Mouse (Mus musculus) hindbrain, embryonic 13.5 days (tissue): ENCODE measurements at regions not wholly inside any gene's neighbourhood (a gene's known extent, or its start where the extent isn't known, plus 50 kb on each side); places are given as distances from the start of the nearest gene placed in this dataset.
"Not testable (repeated sequence)": the region's sequence is repeated elsewhere in the genome, so short reads cannot be mapped to it uniquely, and the experiment has no call there.

ENCODE experiments used
- ATAC-seq: fragments of 200-750 bp; cut with Nextera tagmentation; 2 replicates; pipeline ENCODE4 v1.8.0; 2017; ENCODE audit warnings: moderate TSS enrichment; ENCODE audit not compliant: low FRiP score
- H3K27ac ChIP-seq: fragments of 300-500 bp; sonication (generic); 2 replicates; pipeline ENCODE4 v1.5.1; 2015; ENCODE audit warnings: inconsistent platforms, mild to moderate bottlenecking, moderate library complexity
- H3K27me3 ChIP-seq: fragments of 300-500 bp; sonication (generic); 2 replicates; pipeline ENCODE4 v1.6.1; 2015; ENCODE audit warnings: mild to moderate bottlenecking, inconsistent platforms
- H3K36me3 ChIP-seq: fragments of 300-500 bp; sonication (generic); 2 replicates; pipeline ENCODE4 v1.6.1; 2015; ENCODE audit warnings: mild to moderate bottlenecking, inconsistent platforms
- H3K4me1 ChIP-seq: fragments of 300-500 bp; sonication (generic); replicated peaks from 2 replicates; pipeline ENCODE4 v1.6.1; 2015; ENCODE audit warnings: inconsistent platforms
- H3K4me2 ChIP-seq: fragments of 300-500 bp; sonication (generic); 2 replicates; pipeline ENCODE4 v1.6.1; 2015; ENCODE audit warnings: inconsistent platforms, mild to moderate bottlenecking, moderate library complexity
- H3K4me3 ChIP-seq: fragments of 300-500 bp; sonication (generic); 2 replicates; pipeline ENCODE4 v1.5.1; 2015; ENCODE audit warnings: mild to moderate bottlenecking, inconsistent platforms
- H3K9ac ChIP-seq: fragments of 300-500 bp; sonication (generic); 2 replicates; pipeline ENCODE4 v1.6.1; 2015; ENCODE audit warnings: mild to moderate bottlenecking, inconsistent platforms
- H3K9me3 ChIP-seq: fragments of 300-500 bp; sonication (generic); 2 replicates; pipeline ENCODE4 v1.6.1; 2016; ENCODE audit warnings: inconsistent platforms
- WGBS: fragments of 180-500 bp; shearing (Covaris S2); methylation state at CpG from one replicate; pipeline ENCODE4 v1.1.7; 2015; 5-methylcytosine and 5-hydroxymethylcytosine counted together

GRCm38 (mm10) chr2:147989616-147990015, 57.2 kb downstream of the Foxa2 start:
- Histone ChIP-seq H3K27me3 (peaks cover 42% of the 10 kb centered on the region), H3K36me3 (no peaks in the 10 kb centered on the region), H3K9me3 (no peaks in the 10 kb centered on the region), H3K4me2 (no peak overlapping the region), H3K9ac (no peak overlapping the region), H3K27ac (no peak overlapping the region), H3K4me1 (0 out of 2 replicates have a peak, but pooled peaks cover 4% of the 10 kb centered on the region), H3K4me3 (no peak overlapping the region)
- ATAC-seq: no peak
- 64% methylated on average over 1 of the region's 1 CpGs for WGBS

- no peaks in the 10 kb centered on the region for H3K36me3 ChIP-seq
- H3K4me1 ChIP-seq: 0 out of 2 replicates have a peak, but pooled peaks cover 5% of the 10 kb centered on the region
- no peak overlapping the region for H3K4me3 ChIP-seq
- H3K9ac ChIP-seq: no peak overlapping the region
- ATAC-seq: no peak
- peaks cover 50% of the 10 kb centered on the region for H3K27me3 ChIP-seq
- H3K9me3 ChIP-seq: no peaks in the 10 kb centered on the region
- H3K27ac ChIP-seq: no peak overlapping the region
- H3K4me2 ChIP-seq: no peak overlapping the region
These were observed 58.2 kb downstream of the Foxa2 start for GRCm38 (mm10) chr2:147988586-147988985.

- 83% methylated on average over 2 of the region's 2 CpGs for WGBS
- Histone ChIP-seq H3K36me3 (no peaks in the 10 kb centered on the region), H3K4me2 (no peak overlapping the region), H3K9me3 (no peaks in the 10 kb centered on the region), H3K4me3 (no peak overlapping the region), H3K27me3 (peaks cover 73% of the 10 kb centered on the region), H3K27ac (no peak overlapping the region), H3K4me1 (peaks cover 9% of the 10 kb centered on the region; the same call in 1 of the 2 replicates), H3K9ac (no peak overlapping the region)
- no peak for ATAC-seq
These were observed 61.6 kb downstream of the Foxa2 start for GRCm38 (mm10) chr2:147985261-147985575.

- H3K9me3 ChIP-seq: no peaks in the 10 kb centered on the region
- H3K27me3 ChIP-seq: peaks cover 73% of the 10 kb centered on the region
- WGBS: 41% methylated on average over 12 of the region's 12 CpGs
- H3K4me3 ChIP-seq: no peak overlapping the region
- no peak overlapping the region for H3K27ac ChIP-seq
- no peak overlapping the region for H3K9ac ChIP-seq
- no peak overlapping the region for H3K4me2 ChIP-seq
- H3K4me1 ChIP-seq: peaks cover 9% of the 10 kb centered on the region; the same call in 1 of the 2 replicates
- H3K36me3 ChIP-seq: no peaks in the 10 kb centered on the region
- ATAC-seq: no peak
These were observed 62.1 kb downstream of the Foxa2 start for GRCm38 (mm10) chr2:147984547-147985260.

DNA sequence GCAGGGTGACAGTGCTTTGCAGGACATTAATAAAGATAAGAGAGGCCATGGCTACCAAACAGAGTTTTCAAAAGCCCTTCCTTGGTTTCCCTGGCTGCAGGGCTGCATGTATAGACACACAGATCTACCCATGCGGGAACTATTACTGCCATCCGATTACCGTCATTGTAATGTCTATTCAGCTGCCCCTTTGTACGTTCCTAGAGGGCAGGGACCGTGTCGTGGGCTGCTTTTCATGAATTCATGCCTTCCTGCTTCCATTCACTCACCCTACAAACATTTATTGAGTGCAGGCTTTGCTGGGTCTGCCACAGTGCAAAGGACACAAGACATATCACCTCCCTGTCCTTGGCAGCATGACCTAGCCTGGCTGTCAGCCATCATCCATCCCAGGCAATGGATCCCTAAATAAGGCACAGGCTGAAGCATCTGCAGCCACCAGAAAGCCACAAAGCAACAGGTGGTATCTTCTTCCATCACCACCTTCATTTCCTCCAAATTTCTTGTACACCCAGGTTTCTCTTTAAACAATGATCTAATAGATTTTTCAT, 65.8 kb downstream of the Foxa2 start:
- Histone ChIP-seq H3K4me1 (peaks cover 9% of the 10 kb centered on the region; the same call in 1 of the 2 replicates), H3K9ac (no peak overlapping the region), H3K4me3 (no peak overlapping the region), H3K36me3 (no peaks in the 10 kb centered on the region), H3K9me3 (no peaks in the 10 kb centered on the region), H3K27ac (no peak overlapping the region), H3K27me3 (peaks cover 79% of the 10 kb centered on the region), H3K4me2 (no peak overlapping the region)
- ATAC-seq: no peak
- WGBS: 30% methylated on average over 6 of the region's 6 CpGs

DNA sequence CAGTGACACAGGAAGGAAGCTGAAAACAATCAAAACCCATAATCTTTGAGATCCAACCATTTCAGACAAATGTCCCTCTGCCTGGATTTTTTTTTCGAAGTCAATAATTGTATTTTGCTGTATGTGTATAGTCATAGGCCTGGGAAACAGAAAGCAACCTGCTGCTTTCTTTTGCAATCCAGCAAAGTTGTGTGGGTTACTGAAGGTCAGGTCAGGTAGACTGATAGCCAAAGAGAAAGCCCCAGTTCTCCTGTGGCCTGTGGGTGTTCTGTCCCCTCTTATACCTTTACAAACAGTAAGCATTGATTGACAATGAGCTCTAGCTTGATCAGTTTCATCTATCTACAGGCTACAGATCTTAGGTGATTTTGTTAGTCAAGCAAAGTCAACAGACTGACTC, 66.4 kb downstream of the Foxa2 start:
- Histone ChIP-seq H3K4me3 (no peak overlapping the region), H3K4me1 (peaks cover 9% of the 10 kb centered on the region; the same call in 1 of the 2 replicates), H3K36me3 (no peaks in the 10 kb centered on the region), H3K4me2 (no peak overlapping the region), H3K9me3 (no peaks in the 10 kb centered on the region), H3K27ac (no peak overlapping the region), H3K9ac (no peak overlapping the region), H3K27me3 (peaks cover 79% of the 10 kb centered on the region)
- no peak for ATAC-seq
- 95% methylated on average over 1 of the region's 1 CpGs for WGBS

GRCm38 (mm10) chr2:147979660-147980364, 67.0 kb downstream of the Foxa2 start:
- no peak overlapping the region for H3K27ac ChIP-seq
- no peak overlapping the region for H3K9ac ChIP-seq
- no peaks in the 10 kb centered on the region for H3K36me3 ChIP-seq
- 90% methylated on average over 4 of the region's 4 CpGs for whole genome bisulfite sequencing
- H3K4me2 ChIP-seq: no peak overlapping the region
- H3K4me3 ChIP-seq: no peak overlapping the region
- no peak for ATAC-seq
- H3K4me1 ChIP-seq: peaks cover 7% of the 10 kb centered on the region; the same call in 1 of the 2 replicates
- peaks cover 76% of the 10 kb centered on the region for H3K27me3 ChIP-seq
- no peaks in the 10 kb centered on the region for H3K9me3 ChIP-seq

DNA sequence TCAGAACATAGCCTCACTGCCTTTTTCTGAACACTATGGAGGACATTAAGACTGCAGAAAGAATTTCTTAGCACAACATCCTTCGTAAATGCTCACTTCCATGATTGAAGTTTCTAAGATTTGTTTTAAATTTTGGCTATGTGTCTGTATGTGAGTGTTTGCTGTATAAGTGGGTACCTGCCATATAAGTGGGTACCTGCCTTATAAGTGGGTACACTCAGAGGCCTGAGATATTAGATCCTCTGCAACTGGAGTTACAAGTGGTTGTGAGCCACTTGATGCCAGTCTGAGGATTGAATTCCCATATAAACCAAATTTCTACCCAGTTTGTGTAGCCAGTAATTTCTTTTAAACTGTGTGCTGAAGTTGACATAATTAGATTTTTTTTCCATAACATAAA, 67.8 kb downstream of the Foxa2 start:
- H3K9ac ChIP-seq: no peak overlapping the region
- no peaks in the 10 kb centered on the region for H3K9me3 ChIP-seq
- H3K27ac ChIP-seq: no peak overlapping the region
- H3K27me3 ChIP-seq: peaks cover 78% of the 10 kb centered on the region
- ATAC-seq: no peak
- WGBS: 88% methylated on average over 1 of the region's 1 CpGs
- peaks cover 4% of the 10 kb centered on the region; the same call in 1 of the 2 replicates for H3K4me1 ChIP-seq
- no peak overlapping the region for H3K4me2 ChIP-seq
- no peaks in the 10 kb centered on the region for H3K36me3 ChIP-seq
- H3K4me3 ChIP-seq: no peak overlapping the region

GRCm38 (mm10) chr2:147974776-147975175, 72.0 kb downstream of the Foxa2 start:
- no peak overlapping the region for H3K4me2 ChIP-seq
- H3K4me3 ChIP-seq: no peak overlapping the region
- H3K36me3 ChIP-seq: no peaks in the 10 kb centered on the region
- no peaks in the 10 kb centered on the region for H3K9me3 ChIP-seq
- H3K27ac ChIP-seq: no peak overlapping the region
- no peaks in the 10 kb centered on the region for H3K4me1 ChIP-seq
- ATAC-seq: no peak
- WGBS: 70% methylated on average over 2 of the region's 2 CpGs
- peaks cover 48% of the 10 kb centered on the region for H3K27me3 ChIP-seq
- H3K9ac ChIP-seq: no peak overlapping the region

- Histone ChIP-seq H3K4me1 (no peaks in the 10 kb centered on the region), H3K27ac (no peak overlapping the region), H3K4me3 (no peak overlapping the region), H3K4me2 (no peak overlapping the region), H3K27me3 (peaks cover 37% of the 10 kb centered on the region), H3K9ac (no peak overlapping the region), H3K9me3 (no peaks in the 10 kb centered on the region), H3K36me3 (no peaks in the 10 kb centered on the region)
- no peak for ATAC-seq
- 13% methylated on average over 10 of the region's 10 CpGs for WGBS
These were observed 78.1 kb downstream of the Foxa2 start for GRCm38 (mm10) chr2:147968671-147969070.

DNA sequence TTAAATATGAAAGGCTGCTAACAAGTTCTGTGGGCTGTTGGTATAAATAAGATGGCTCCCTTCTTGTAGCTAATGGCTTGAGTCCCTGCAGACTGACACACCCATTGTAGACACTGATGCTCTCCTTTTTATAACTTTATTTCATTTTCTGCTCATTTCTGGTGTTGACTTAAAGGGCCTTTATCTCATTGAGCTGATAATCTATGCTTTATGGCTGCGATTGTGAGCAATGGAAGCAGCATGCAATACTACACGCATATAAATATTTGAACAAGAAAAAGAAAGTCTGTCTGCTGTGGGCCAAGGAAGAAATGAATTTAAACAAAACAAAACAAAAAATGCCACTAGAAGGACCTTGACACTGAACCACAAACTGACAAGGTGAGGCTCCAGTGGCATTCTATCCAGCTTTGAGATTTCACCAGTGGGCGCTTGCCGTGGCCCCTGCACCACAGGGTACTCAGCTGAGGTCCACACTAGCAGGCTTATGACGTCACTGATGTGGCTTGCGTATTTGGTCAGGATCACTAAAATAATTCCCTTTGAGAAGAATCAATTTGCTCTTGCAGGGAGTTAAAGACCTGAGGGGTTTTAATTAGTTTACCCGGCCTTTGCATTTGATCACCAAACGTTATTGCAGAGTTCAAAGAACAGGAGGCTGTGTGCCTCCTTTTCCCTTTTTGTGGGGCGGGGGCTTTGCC, 78.8 kb downstream of the Foxa2 start:
- Histone ChIP-seq H3K27me3 (peaks cover 37% of the 10 kb centered on the region), H3K9me3 (no peaks in the 10 kb centered on the region), H3K4me1 (no peaks in the 10 kb centered on the region), H3K27ac (no peak overlapping the region), H3K36me3 (no peaks in the 10 kb centered on the region), H3K9ac (no peak overlapping the region), H3K4me2 (no peak overlapping the region), H3K4me3 (no peak overlapping the region)
- WGBS: 61% methylated on average over 9 of the region's 9 CpGs
- ATAC-seq: no peak

- not testable (repeated sequence) for ATAC-seq, H3K4me2 ChIP-seq, H3K27ac ChIP-seq, H3K9me3 ChIP-seq, H3K4me3 ChIP-seq, H3K4me1 ChIP-seq, H3K9ac ChIP-seq, H3K36me3 ChIP-seq
- 94% methylated on average over 1 of the region's 1 CpGs for WGBS
- H3K27me3 ChIP-seq: peaks cover 21% of the 10 kb centered on the region; the same call in 1 of the 2 replicates
These were observed 83.5 kb downstream of the Foxa2 start for GRCm38 (mm10) chr2:147963284-147963683.
